ENCODE assay signal across 14 mouse cellular contexts in genomic region chr4:109079676-109080075, GRCm38 (mm10).
DNase-seq lines count a peak whose midpoint lies in the region; ATAC-seq and TF ChIP-seq lines count a peak whose summit lies in the region.
"Had no signal": no experiment of that assay in that cellular context is flagged by ENCODE, and none has a peak within 500 bp of the region (broad histone marks: within the 10 kb centered on the region; RNA-seq: fewer than 3 reads in every experiment).

No protein-coding gene starts in this region.

- H3K27ac ChIP-seq in layer of hippocampus, adult 2 months, result peak overlapping the region; percentile 36; the same call in 1 of the 2 replicates
- H3K27ac ChIP-seq in midbrain, embryonic 16.5 days (ENCODE audit: low read length), result no peak overlapping the region
- H3K27ac ChIP-seq: heart, embryonic 15.5 days; hindbrain, postnatal 0 days had no signal

- peaks cover 15% of the 10 kb centered on the region for H3K36me3 ChIP-seq in midbrain, embryonic 16.5 days (ENCODE audit: control insufficient read depth, insufficient read depth, low read length)

- no peak for DNase-seq in layer of hippocampus, adult 2 months (ENCODE audit: low spot score in 2 of 2)
- no peak for DNase-seq in layer of hippocampus, adult 9-11 months
- DNase-seq in R1 (ENCODE audit: low read depth, low spot score), result peak; percentile 45
- peak; percentile 30 for DNase-seq in kidney, postnatal 10 days
- peak; percentile 73 for DNase-seq in naive thymus-derived CD4-positive, alpha-beta T cell, adult 2 months (ENCODE audit: low read depth)
- DNase-seq in B cell, adult 2 months, result no peak
- DNase-seq: cerebellum, postnatal 36 days; right cerebral cortex, postnatal 25 days had no signal

- TF ChIP-seq CTCF in layer of hippocampus, adult 2 months (conservative IDR thresholded peaks at IDR 0.05), result no peak

- H3K9ac ChIP-seq in midbrain, embryonic 16.5 days (ENCODE audit: low read depth, low read length), result no peak overlapping the region
- H3K9ac ChIP-seq: heart, embryonic 15.5 days; neural tube, embryonic 13.5 days had no signal

- no peaks in the 10 kb centered on the region for H3K9me3 ChIP-seq in midbrain, embryonic 16.5 days (replicated peaks; ENCODE audit: control insufficient read depth, low read length, poor library complexity, severe bottlenecking)
- H3K9me3 ChIP-seq: heart, embryonic 15.5 days; megakaryocyte, embryonic 14.5 days; neural tube, embryonic 13.5 days had no signal

- no peak for ATAC-seq in midbrain, embryonic 16.5 days
- ATAC-seq: hindbrain, postnatal 0 days had no signal

- no peaks in the 10 kb centered on the region for H3K27me3 ChIP-seq in midbrain, embryonic 16.5 days (ENCODE audit: control insufficient read depth, insufficient read depth, low read depth, low read length)
- H3K27me3 ChIP-seq: heart, embryonic 15.5 days; megakaryocyte, embryonic 14.5 days; neural tube, embryonic 13.5 days had no signal

- no peaks in the 10 kb centered on the region for H3K4me1 ChIP-seq in midbrain, embryonic 16.5 days (ENCODE audit: control insufficient read depth, insufficient read depth, low read length)
- H3K4me1 ChIP-seq: heart, embryonic 15.5 days; megakaryocyte, embryonic 14.5 days; neural tube, embryonic 13.5 days had no signal

- no peak overlapping the region for H3K4me3 ChIP-seq in layer of hippocampus, adult 2 months
- no peak overlapping the region for H3K4me3 ChIP-seq in midbrain, embryonic 16.5 days (ENCODE audit: low read depth, low read length)
- H3K4me3 ChIP-seq: erythroblast, embryonic 14.5 days; heart, embryonic 15.5 days; megakaryocyte, embryonic 14.5 days; neural tube, embryonic 13.5 days had no signal

- 83% methylated on average over 3 of the region's 3 CpGs for WGBS in midbrain, embryonic 16.5 days

- no peak overlapping the region for H3K4me2 ChIP-seq in midbrain, embryonic 16.5 days (ENCODE audit: low read length)
- H3K4me2 ChIP-seq: heart, embryonic 15.5 days; neural tube, embryonic 13.5 days had no signal

Comparison
In these comparisons a context has a peak if more than half of its experiments do, and no peak if none do; other contexts are left out.
1. DNase-seq: peak in R1 (single experiment), kidney, postnatal 10 days (single experiment) and naive thymus-derived CD4-positive, alpha-beta T cell, adult 2 months (single experiment); none in layer of hippocampus, adult 2 months (0 of 2), layer of hippocampus, adult 9-11 months (single experiment) and B cell, adult 2 months (0 of 2).